Mouse (Mus musculus) E14TG2a.4 (cell line): Measurements from ENCODE around the gene Plppr3.

Experiments used
- H3K27me3 ChIP-seq: 2 replicates; pipeline ENCODE4 v1.6.1; 2014; ENCODE audit warnings: low read length, control low read depth; ENCODE audit not compliant: insufficient read depth
- H3K36me3 ChIP-seq: 2 replicates; pipeline ENCODE4 v1.6.1; 2014; ENCODE audit warnings: low read length, control low read depth; ENCODE audit not compliant: insufficient read depth
- H3K4me1 ChIP-seq: replicated peaks from 2 replicates; pipeline ENCODE4 v1.6.1; 2014; ENCODE audit warnings: low read depth, low read length, control low read depth
- H3K4me3 ChIP-seq: replicated peaks from 2 replicates; pipeline ENCODE4 v1.5.1; 2014; ENCODE audit warnings: mild to moderate bottlenecking, low read length
- H3K9me3 ChIP-seq: 2 replicates; pipeline ENCODE4 v1.6.1; 2014; ENCODE audit warnings: low read length, control low read depth
- CTCF ChIP-seq: conservative IDR thresholded peaks from 2 replicates; pipeline ENCODE4 v1.5.1; 2014; ENCODE audit warnings: low read length
- NANOG ChIP-seq: IDR thresholded peaks from 2 replicates; pipeline ENCODE4 v1.6.1; 2014; ENCODE audit warnings: borderline replicate concordance, low read length, mixed read lengths
- POU5F1 ChIP-seq: IDR thresholded peaks from 2 replicates; pipeline ENCODE4 v1.6.1; 2014; ENCODE audit warnings: low read length, borderline replicate concordance

The Plppr3 gene

DNA sequence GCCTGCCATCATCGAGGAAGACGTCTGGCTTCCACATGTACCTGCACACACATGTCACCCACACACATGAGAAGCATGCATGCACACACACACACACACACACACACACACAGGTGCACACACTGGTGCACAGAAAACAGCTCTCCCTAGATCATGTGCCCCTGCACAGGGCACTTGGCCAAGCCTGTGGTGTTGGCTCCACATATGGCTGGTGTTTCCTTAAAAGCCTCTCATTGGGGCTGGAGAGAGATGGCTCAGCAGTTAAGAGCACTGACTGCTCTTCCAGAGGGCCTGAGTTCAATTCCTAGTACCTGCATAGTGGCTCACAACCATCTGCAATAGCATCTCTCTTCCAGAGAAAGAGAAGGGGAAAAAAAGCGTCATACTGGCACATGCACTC is 42.9 kb downstream of the Plppr3 start:
- H3K4me3 ChIP-seq, result no peak overlapping the region
- H3K9me3 ChIP-seq, result peaks cover 11% of the 10 kb centered on the region
- H3K36me3 ChIP-seq, result no peaks in the 10 kb centered on the region
- H3K4me1 ChIP-seq, result peaks cover 12% of the 10 kb centered on the region
- TF ChIP-seq POU5F1 (no peak), CTCF (no peak), NANOG (no peak)
- H3K27me3 ChIP-seq, result peaks cover 11% of the 10 kb centered on the region

DNA sequence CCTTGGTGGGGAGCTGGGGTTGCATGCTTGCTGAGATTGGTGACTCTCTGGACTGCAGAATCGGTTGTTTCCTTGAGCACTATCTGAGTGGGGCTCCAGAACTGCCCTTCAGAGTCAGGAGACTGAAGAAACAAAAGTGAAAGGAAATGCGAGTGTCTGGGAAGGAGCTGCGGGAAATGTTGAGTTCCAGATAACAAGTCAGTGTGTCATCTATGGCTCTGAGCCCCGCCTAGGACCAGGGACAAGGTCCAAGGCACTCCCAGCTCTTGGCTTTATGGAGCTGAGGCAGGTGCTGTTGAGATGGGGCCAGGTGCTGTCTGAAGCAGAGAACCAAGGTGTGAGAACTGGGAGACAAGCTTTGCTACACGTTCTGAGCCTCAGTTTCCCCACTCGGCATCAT is 50.0 kb downstream of the Plppr3 start:
- TF ChIP-seq POU5F1 (no peak), NANOG (no peak), CTCF (no peak)
- Histone ChIP-seq H3K4me3 (no peak overlapping the region), H3K36me3 (no peaks in the 10 kb centered on the region), H3K4me1 (peaks cover 56% of the 10 kb centered on the region), H3K27me3 (peaks cover 28% of the 10 kb centered on the region), H3K9me3 (no peaks in the 10 kb centered on the region)

DNA sequence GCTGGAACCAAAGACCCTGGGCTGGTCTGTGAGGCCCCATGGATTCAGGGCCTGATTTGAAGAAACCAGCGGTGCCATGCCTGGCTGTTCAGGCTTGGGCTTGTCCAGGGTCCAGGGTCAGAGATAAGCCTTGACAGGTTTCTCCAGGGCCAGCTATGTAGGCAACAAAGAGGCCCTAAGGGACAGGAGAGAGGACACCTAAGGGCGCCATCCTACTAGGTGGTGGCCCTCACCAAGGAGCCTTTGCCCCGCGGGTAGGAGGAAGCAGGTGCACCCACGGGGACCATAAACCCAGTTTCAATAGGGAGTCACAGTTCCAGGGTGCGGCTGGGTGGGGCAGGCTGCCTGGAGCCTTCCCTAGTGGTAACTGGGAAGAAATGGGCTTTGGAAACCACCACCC is 51.4 kb downstream of the Plppr3 start:
- peak overlapping the region; percentile 59; the same call in 1 of the 2 replicates for H3K4me3 ChIP-seq
- peaks cover 70% of the 10 kb centered on the region for H3K4me1 ChIP-seq
- H3K9me3 ChIP-seq, result no peaks in the 10 kb centered on the region
- no peak for TF ChIP-seq POU5F1
- TF ChIP-seq NANOG, result no peak
- no peak for TF ChIP-seq CTCF
- peaks cover 28% of the 10 kb centered on the region for H3K27me3 ChIP-seq
- H3K36me3 ChIP-seq, result no peaks in the 10 kb centered on the region

DNA sequence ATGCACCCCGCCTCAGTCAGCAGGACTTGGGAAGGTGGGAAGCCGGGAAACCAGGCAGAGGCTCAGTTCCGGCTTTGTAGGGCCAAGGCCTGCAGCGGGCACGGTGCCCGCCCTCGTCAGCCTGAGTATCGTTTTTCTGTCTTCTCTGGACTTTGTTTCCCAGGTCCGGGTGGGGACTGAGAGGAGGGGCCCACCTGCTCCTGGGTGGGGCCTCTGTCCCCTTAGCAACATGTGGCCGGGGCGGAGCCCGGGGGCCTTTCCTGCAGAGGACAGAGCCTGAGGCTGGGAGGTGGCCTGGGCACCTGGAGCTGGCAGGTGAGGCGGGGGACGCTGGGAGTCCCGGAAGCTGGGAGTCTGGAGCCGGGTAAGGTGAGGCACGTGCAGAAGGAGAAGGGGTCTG is 52.1 kb downstream of the Plppr3 start:
- Histone ChIP-seq H3K4me1 (peaks cover 75% of the 10 kb centered on the region), H3K27me3 (peaks cover 24% of the 10 kb centered on the region; the same call in 1 of the 2 replicates), H3K9me3 (no peaks in the 10 kb centered on the region), H3K4me3 (peak overlapping the region; percentile 59), H3K36me3 (no peaks in the 10 kb centered on the region)
- no peak for TF ChIP-seq POU5F1
- TF ChIP-seq CTCF, result no peak
- TF ChIP-seq NANOG, result no peak

DNA sequence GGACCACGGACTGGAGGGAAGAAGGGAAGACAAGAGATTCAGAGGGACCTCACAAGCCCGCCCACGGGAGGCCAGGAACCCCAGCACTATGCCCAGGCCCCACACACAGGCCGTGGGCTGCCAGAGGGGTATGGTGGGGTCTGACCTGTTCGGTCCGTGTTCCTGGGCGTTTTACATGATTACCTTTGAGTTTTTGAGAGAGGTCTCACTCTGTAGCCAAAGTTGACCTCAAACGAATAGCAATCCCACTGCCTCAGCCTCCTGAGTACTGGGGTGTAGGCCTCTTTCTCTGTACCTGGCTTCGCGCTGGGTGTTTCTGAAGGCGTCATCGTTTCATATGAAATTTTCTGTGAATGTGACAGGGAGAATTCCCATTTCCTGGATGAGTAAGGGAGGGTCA is 52.7 kb downstream of the Plppr3 start:
- Histone ChIP-seq H3K4me1 (peaks cover 81% of the 10 kb centered on the region), H3K36me3 (no peaks in the 10 kb centered on the region), H3K9me3 (no peaks in the 10 kb centered on the region), H3K4me3 (peak overlapping the region; percentile 59; the same call in 1 of the 2 replicates), H3K27me3 (peaks cover 21% of the 10 kb centered on the region; the same call in 1 of the 2 replicates)
- TF ChIP-seq CTCF (no peak), NANOG (no peak), POU5F1 (no peak)

DNA sequence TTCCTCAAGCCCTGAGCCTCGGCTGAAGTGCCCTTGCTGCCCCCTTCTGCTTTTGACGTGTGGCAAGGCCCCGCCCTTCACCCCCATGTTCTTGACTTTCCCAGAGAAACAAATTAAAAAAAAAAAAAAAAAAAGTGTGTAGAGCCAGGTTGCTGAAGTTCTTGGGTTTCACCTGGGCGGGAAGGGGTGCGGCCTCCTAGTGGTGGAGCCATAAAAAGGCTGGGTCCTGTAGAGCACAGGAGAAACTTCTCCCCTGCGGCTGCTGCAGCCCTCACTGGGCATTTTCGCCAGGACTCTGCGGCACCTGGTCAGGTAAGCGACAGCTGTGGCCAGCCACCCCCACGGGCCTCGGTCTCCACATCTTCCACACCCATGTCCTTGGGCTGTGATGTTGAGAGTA is 53.7 kb downstream of the Plppr3 start, which contains the start of gene Misp:
Gene Misp, plus strand, starts transcription at position 208 of the 400 bp plus-strand sequence.
- peaks cover 91% of the 10 kb centered on the region for H3K4me1 ChIP-seq
- no peaks in the 10 kb centered on the region for H3K9me3 ChIP-seq
- TF ChIP-seq NANOG, result no peak
- peak; percentile 31 for TF ChIP-seq CTCF
- peaks cover 17% of the 10 kb centered on the region; the same call in 1 of the 2 replicates for H3K27me3 ChIP-seq
- H3K4me3 ChIP-seq, result peak within 1 kb of the TSS; percentile 41
- no peaks in the 10 kb centered on the region for H3K36me3 ChIP-seq

DNA sequence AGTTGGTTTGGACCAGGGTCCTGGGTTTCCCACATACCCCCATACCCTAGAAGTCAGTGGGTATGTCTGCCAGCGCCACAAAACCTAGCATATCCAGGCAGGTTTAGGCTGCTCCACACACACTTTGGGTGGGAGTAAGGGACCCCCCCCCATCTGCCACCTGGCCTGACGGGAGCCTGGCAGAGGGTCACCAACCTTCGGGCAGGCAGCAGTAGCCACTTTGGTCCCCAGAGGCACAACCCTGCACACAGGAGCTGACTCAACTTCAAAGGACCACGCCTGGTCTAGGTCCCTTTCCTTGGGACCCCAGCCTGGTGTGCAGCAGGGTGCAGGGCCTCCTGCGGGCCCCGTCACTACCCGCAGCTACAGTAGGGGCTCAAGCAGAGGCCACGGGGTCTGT is 54.2 kb downstream of the Plppr3 start:
- Histone ChIP-seq H3K4me1 (peaks cover 96% of the 10 kb centered on the region), H3K27me3 (peaks cover 13% of the 10 kb centered on the region; the same call in 1 of the 2 replicates), H3K9me3 (no peaks in the 10 kb centered on the region), H3K4me3 (peak overlapping the region; percentile 37; the same call in 1 of the 2 replicates), H3K36me3 (peaks cover 4% of the 10 kb centered on the region)
- TF ChIP-seq POU5F1 (no peak), NANOG (no peak), CTCF (no peak)

DNA sequence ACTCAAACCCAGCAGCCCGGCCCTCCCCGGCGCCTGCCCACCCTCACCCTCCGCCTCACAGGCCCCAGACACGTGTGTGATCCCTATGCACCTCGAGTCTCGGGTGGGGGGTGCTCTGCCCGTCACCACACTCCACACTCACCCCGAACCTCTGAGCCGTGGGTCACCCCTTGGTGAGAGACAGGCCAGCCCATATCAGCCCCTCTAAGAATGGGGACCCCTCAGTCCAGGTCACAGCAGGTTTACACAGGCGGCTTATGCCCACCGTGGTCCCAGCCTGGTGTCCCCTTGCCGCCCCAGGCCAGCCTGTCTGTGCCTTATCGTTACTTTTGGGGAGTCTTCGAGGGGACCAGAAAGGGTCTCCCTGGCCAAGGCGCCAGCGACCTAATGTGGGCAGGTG is 54.8 kb downstream of the Plppr3 start:
- peaks cover 7% of the 10 kb centered on the region for H3K36me3 ChIP-seq
- no peaks in the 10 kb centered on the region for H3K9me3 ChIP-seq
- TF ChIP-seq POU5F1, result no peak
- TF ChIP-seq NANOG, result no peak
- TF ChIP-seq CTCF, result no peak
- peaks cover 95% of the 10 kb centered on the region for H3K4me1 ChIP-seq
- peak overlapping the region; percentile 41 for H3K4me3 ChIP-seq
- peaks cover 11% of the 10 kb centered on the region; the same call in 1 of the 2 replicates for H3K27me3 ChIP-seq

DNA sequence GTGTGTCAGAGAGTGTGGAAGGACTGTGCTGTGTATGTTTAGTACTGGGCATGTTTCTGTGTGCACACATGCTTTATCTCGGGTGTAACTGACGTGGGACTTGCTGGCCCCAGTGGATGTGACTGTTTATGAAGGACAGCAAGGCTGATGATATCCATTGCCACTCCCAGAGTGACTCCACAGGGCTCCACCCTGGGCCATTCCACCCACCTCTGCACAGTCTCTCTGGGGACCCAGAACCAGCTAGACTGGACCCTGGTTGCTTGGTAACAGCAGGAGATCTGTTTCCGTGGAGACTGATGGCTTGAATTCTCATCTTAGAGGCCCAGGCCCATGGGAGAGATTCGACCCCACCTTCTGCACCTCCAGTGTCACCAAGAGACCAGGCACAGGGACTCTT is 56.2 kb downstream of the Plppr3 start:
- TF ChIP-seq CTCF (no peak), NANOG (no peak), POU5F1 (no peak)

More for the DNA sequence above, 56.2 kb downstream of the Plppr3 start:
- Histone ChIP-seq H3K4me1 (peaks cover 81% of the 10 kb centered on the region), H3K4me3 (no peak overlapping the region), H3K36me3 (peaks cover 7% of the 10 kb centered on the region), H3K9me3 (no peaks in the 10 kb centered on the region), H3K27me3 (peaks cover 11% of the 10 kb centered on the region; the same call in 1 of the 2 replicates)
